Mouse (Mus musculus): ENCODE data around the gene Lrrc27.

Lrrc27 gene

DNA sequence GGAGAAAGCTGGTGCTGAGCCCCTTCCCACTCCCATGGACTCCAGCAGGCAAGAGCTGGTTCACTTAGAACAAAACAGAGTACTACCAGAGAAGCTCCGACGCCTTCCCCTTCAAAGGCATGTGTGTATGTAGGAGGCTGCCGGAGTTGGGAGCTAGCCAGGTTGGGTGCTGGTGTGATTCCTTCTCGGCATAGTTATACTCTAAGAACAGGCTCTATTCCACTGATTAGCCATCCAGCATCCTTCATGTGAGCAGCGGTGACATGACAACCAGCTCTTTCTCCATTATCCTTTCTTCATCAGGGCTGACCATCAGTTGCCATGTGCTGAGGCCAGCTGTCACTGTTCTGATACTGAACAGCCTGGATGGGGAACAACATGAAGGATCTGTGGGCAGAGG lies 59.1 kb downstream of the Lrrc27 start:
- DNase-seq (ENCODE audit: low read depth in 2 of 2, low spot score in 2 of 2): no peak

DNA sequence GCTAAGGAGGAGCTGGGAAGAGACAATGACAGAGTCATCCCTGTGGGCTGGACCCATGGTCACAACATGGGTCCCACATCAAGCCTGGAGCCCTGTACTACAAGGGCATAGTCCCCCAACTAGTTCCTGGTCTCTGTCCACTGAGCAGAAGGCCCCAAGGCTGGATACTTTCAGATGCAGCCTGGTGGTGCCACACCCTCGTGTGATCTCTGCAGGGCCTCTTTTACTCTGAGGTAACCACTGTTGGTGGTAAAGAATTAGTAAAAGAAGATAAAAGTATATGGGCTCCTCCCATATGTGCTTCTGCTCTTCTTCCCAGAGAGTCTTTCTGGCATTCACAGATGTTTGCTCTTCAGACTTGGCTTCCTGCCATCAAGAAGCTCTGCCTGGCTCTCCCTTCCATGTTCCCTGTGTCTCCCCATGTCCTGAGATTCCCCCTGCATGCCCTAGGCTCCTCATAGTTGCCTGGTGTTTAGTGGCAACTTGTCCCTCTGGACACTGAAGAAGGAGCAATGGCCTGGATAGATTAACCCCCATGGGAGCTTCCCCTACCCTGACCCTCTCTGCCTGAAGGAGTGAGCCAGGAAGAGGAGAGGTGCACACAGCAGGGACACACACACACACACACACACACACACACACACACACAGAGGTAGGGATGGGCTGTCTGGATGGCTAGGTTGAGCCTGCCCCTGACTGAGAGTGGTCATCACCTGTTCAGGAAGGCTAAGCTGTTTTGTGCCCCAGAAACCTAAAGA lies 60.0 kb downstream of the Lrrc27 start:
- no peak for DNase-seq (ENCODE audit: low read depth in 2 of 2, low spot score in 2 of 2)

DNA sequence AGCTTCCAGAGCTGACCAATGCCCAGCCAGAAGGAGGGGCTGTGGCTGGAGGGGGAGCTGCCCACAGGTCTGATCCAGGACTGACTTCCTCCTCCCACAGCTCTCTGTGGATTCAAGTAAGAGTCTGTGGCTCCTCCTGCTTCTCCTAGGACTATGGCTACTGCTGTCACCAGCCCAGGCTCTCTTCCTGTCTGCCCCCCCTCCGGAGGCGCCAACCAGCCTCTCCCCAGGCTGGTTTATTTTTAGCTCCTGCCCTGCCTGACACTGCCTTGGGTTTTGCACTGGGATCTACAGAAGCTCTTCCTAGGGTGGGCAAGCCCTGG lies 60.6 kb downstream of the Lrrc27 start:
- no peak for DNase-seq (ENCODE audit: low read depth in 2 of 2, low spot score in 2 of 2)

DNA sequence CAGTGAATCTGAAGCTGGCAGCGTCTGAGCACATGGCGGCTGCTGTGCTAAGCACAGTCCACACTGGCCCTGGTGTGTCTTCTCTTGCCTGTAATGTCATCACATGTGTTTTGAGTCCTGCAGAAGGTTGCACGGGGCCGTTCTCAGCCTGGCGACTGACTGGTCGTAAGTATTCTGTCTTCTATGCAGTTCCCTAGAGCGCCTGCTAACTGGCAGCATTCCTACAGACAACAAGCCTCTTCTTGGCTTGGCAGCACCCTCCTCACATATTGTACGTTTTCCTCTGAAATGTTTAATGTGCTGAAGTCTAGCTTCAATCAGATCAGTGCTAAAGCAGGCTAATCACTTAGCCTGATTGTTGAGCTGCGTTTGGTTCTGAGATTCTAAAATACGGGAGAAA lies 62.8 kb downstream of the Lrrc27 start:
- DNase-seq (ENCODE audit: low read depth in 2 of 2, low spot score in 2 of 2): no peak

DNA sequence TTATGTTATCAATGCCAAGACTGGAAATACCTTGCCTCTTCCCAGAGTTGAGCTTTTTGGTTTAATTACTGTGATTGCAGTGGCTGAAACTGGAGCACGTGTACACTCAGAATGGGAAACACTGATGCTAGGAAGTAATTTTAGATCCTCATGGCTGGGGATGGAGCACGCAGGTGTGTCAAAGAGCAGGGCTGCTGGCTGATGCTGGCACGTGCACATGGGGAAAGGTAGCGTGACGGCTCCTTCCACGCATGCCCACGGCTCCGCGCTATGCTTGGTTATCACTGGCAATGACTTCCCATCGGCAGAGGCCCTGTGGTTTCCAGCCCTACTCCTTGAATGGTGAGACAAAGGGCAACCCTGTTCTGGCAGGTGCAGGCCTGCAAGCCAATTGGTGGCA lies 63.4 kb downstream of the Lrrc27 start:
- no peak for DNase-seq (ENCODE audit: low read depth in 2 of 2, low spot score in 2 of 2)

DNA sequence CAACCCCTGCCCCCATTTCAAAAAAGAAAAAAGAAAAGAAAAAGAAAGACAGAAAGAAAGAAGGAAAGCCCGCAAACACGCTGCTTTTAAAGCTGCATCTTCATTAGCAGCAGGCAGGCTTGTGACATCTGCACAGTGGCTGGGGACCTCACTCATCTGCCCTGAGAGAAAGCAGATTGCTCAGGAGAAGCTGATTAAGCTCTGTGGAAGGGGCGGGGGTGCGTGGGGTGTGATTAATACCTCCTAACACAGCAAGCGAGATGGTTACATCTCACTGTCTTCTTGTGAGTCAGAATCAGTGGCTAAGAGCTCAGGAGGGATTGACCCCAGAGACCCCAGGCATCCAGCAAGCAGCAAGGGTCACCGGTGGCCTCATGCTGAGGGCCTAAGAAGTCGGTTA lies 64.7 kb downstream of the Lrrc27 start:
- DNase-seq (ENCODE audit: low read depth in 2 of 2, low spot score in 2 of 2): no peak

DNA sequence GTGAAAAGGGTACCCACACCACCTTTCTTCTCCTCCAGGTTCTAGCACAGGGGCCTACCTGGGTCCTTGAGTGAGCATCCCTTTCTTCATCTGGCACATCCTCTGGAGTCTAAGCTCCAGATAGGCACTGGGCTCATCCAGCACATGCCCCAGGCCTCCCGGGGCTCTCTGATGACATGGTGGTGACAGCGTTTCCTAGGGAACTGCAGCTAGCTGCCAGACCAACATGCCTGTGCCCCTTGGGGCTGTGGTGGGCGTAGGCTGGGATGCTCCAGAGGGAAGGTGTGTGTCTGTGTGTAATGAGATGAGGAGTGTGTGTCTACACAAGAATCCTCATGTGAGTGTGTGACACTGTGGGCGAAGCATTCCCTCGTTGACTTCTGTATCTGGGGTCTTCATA lies 66.8 kb downstream of the Lrrc27 start:
- DNase-seq (ENCODE audit: low read depth in 2 of 2, low spot score in 2 of 2): no peak

DNA sequence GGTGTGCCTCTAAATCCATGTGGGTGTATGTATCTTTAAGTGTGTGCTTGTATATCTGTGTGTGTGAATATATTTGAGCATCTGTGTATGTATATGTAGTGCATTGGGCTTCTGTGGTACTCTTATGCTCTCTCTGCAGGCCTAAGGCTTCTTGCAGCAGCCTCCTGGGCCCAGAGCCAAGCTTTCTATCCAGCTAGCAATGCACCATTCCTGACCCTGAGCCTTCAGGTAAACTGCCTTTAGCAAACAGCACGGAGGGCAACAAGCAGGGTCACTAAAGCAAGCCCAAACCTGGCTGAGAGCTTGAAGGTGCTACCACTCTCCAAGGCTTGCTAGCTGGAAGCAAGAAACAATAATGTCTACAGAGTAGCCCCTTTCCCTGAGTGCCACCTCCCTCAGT lies 67.3 kb downstream of the Lrrc27 start:
- no peak for DNase-seq (ENCODE audit: low read depth in 2 of 2, low spot score in 2 of 2)

DNA sequence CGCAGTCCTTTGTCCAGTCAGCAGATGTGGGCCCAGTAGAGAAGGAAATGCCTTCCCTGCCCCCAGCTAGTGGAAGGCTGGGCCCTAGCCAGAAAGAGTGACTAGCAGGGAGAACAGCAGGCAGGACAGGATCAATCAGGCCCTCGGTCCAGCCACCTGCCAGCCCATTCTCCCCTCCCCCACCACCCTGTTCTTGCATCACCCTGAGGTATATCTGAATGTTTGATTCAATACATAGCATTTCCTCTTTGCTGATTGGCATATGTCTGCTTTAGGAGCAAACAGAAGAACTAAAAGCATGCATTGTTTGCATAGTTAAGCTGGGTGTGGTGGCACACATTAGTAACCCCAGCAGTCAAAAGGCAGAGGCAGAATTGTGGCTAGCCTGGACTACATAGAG lies 68.4 kb downstream of the Lrrc27 start:
- no peak for DNase-seq (ENCODE audit: low read depth in 2 of 2, low spot score in 2 of 2)

DNA sequence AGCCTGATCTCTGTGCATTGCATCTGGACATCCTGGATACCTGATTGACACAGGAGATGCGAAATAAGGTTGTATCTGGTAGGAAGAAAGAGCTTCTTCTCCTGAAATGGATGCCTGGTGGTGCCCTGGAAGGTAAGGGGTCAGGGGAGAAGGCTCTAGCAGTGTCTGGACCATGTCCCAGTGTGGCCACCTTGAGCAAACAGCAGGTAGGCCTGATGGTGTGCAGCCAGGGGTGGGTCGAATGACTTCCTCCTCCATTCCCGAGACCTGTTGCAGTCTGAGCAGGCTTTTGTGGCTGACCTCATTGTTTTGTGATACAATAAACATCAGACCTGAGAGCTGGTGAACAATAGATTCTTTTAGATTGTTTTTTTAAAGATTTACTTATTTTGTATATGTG lies 69.2 kb downstream of the Lrrc27 start:
- DNase-seq (ENCODE audit: low read depth in 2 of 2, low spot score in 2 of 2): no peak

DNA sequence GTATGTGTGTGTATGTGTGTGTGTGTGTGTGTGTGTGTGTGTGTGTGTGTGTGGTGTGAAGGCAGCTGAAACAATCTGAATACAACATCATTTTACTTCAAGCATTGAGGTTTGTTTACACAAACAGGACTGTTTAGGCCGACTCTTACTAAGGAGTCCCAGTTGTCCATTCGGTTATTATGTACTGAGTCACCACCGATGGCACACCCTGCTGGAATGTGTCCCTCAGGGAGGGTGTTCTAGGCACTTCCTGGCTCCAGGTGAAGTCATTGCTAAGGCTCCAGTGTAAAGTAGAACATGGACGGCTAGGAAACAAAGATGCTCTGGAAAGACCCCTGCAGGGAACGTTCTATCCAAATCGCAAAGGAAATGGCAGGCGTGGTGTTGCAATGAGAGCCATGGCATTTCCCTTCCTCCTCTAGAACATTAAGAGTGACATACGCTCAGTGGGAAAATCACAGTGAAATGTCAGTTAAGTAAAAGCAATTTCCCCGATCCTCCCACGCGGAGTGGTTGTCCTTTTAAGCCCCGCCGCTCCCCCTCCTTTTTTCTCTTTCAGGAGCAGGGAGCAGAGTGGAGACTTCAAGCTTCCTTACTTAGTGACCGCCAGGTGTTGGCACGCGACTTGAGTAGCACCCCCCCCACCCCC lies 72.6 kb downstream of the Lrrc27 start:
- no peak for DNase-seq (ENCODE audit: low read depth in 2 of 2, low spot score in 2 of 2)

DNA sequence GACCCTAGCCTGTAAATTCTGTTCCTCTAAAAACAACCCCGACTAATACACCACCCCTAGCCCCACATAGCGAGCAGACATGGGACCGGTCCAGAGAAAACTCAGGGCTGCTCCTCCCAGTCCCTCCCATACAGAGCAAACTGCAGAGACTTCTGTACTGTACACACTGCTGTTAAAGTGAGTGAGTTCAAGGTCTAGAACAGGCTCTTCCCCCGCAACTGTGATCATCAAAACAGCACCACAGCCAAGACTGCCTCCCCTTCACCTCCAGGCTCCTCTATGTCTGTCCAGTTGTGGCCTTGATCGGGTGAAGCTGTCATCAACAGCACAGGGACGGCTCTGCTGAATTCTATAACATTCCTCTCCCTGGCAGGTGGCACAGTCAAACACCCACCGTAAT lies 75.8 kb downstream of the Lrrc27 start:
- no peak for DNase-seq (ENCODE audit: low read depth in 2 of 2, low spot score in 2 of 2)

All from CD8-positive naive resting alpha-beta T cell, adult 2 months (primary cell).